ENCODE assay signal across 28 mouse cellular contexts in the genomic region with DNA sequence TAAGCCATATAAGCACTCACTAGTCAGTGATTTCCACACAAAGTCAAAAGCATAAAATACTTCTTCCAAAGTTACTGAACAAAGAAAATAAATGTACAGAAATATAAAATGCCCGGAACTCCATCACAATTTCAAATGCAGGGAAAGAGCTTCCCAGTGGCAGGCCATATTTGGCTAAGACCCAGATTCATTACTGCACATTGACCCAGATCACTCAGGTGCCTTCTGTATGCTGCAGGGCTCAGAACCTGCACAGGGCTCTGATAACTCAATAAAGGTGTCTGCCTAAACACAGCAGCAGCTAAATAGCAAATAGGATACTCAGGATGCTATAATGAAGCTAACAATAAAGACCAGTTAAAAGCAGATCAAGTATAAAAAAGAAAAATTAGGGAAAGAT.
"Had no signal": no experiment of that assay in that cellular context is flagged by ENCODE, and none has a peak within 500 bp of the region (broad histone marks: within the 10 kb centered on the region; RNA-seq: fewer than 3 reads in every experiment).

No protein-coding gene starts in this region.

- H3K9ac ChIP-seq: heart, embryonic 13.5 days; heart, embryonic 15.5 days; hindbrain, embryonic 13.5 days; hindbrain, embryonic 15.5 days; kidney, embryonic 15.5 days; limb, embryonic 12.5 days; liver, embryonic 13.5 days; liver, embryonic 15.5 days had no signal

- H3K4me3 ChIP-seq: heart, adult 2 months; heart, embryonic 13.5 days; heart, embryonic 15.5 days; hindbrain, embryonic 13.5 days; hindbrain, embryonic 15.5 days; kidney, embryonic 15.5 days; left cerebral cortex, adult 2 months; limb, embryonic 10.5 days; limb, embryonic 12.5 days; liver, embryonic 13.5 days; liver, embryonic 15.5 days had no signal

- ATAC-seq: hindbrain, postnatal 0 days; intestine, embryonic 16.5 days had no signal

- H3K4me1 ChIP-seq: heart, embryonic 13.5 days; heart, embryonic 15.5 days; hindbrain, embryonic 15.5 days; kidney, embryonic 15.5 days; limb, embryonic 10.5 days; limb, embryonic 12.5 days; liver, embryonic 13.5 days; liver, embryonic 15.5 days had no signal

- H3K9me3 ChIP-seq: heart, embryonic 13.5 days; heart, embryonic 15.5 days; hindbrain, embryonic 13.5 days; hindbrain, embryonic 15.5 days; kidney, embryonic 15.5 days; limb, embryonic 10.5 days; limb, embryonic 12.5 days; liver, embryonic 13.5 days; liver, embryonic 15.5 days had no signal

- H3K27ac ChIP-seq: heart, adult 2 months; heart, embryonic 13.5 days; heart, embryonic 15.5 days; hindbrain, embryonic 13.5 days; hindbrain, embryonic 15.5 days; hindbrain, postnatal 0 days; kidney, embryonic 15.5 days; kidney, postnatal 0 days; left cerebral cortex, adult 2 months; limb, embryonic 10.5 days; limb, embryonic 12.5 days; liver, embryonic 13.5 days; liver, embryonic 15.5 days had no signal

- H3K4me2 ChIP-seq: heart, embryonic 11.5 days; heart, embryonic 13.5 days; heart, embryonic 15.5 days; hindbrain, embryonic 13.5 days; hindbrain, embryonic 15.5 days; kidney, embryonic 15.5 days; limb, embryonic 12.5 days; liver, embryonic 11.5 days; liver, embryonic 13.5 days; liver, embryonic 15.5 days had no signal

- DNase-seq: gastrocnemius, postnatal 14 days; gastrocnemius, postnatal 36 days; heart, adult 11 months; heart, adult 2 months; heart, postnatal 14 days; heart, postnatal 36 days; kidney, adult 11 months; kidney, adult 2 months; kidney, adult 9 months; kidney, postnatal 14 days; kidney, postnatal 36 days; layer of hippocampus, adult 9-11 months; liver; liver, embryonic 13.5 days had no signal

- H3K36me3 ChIP-seq: heart, embryonic 13.5 days; heart, embryonic 15.5 days; hindbrain, embryonic 13.5 days; hindbrain, embryonic 15.5 days; kidney, embryonic 15.5 days; limb, embryonic 10.5 days; limb, embryonic 12.5 days; liver, embryonic 13.5 days; liver, embryonic 15.5 days had no signal

- H3K27me3 ChIP-seq: heart, embryonic 13.5 days; heart, embryonic 15.5 days; hindbrain, embryonic 13.5 days; hindbrain, embryonic 15.5 days; kidney, embryonic 15.5 days; limb, embryonic 12.5 days; liver, embryonic 13.5 days; liver, embryonic 15.5 days had no signal
